Mouse (Mus musculus): ENCODE measurements at regions not wholly inside any gene's neighbourhood (a gene's known extent, or its start where the extent isn't known, plus 50 kb on each side); places are given as distances from the start of the nearest gene placed in this dataset.

DNA sequence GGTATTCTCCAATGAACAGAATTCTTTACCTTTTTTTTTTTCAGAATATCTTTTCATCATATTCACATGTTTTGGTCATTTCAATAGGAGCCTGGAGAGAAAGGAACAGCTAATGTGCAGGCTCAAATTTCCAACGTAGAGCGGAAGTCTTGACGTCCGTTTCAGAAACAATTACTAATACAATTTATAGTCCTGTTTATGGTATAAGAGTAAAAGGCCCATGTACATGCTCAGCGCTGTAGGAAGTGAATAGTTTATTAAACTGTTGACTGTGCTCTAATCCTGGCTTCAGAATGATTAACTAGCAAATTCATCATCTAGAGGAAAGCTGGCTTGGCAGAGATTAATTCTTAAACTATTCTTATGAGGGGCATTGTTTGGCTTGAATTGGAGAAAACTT is 142.1 kb downstream of the Pik3r1 start:
- DNase-seq (ENCODE audit: low spot score in 2 of 2): no peak

DNA sequence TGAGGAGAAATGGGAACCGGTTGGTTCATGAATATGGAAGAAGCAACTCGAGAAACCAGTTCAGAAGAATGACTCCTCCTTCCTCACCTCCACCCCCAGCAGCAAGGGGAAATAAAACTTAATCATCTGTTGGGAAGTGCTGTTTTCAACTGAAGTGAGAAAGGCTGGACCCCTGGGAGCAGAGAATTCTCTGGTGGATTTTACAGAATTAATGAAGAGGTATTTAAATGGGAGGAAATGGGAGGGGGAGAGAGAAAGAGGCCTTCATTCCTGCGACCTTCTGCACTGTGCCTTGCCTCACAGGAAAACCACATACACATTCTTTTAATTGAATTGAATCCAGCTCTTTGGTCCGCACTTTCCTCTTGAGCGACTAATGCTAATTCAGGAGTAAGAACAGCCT is 143.8 kb downstream of the Pik3r1 start:
- DNase-seq (ENCODE audit: low spot score in 2 of 2): no peak

DNA sequence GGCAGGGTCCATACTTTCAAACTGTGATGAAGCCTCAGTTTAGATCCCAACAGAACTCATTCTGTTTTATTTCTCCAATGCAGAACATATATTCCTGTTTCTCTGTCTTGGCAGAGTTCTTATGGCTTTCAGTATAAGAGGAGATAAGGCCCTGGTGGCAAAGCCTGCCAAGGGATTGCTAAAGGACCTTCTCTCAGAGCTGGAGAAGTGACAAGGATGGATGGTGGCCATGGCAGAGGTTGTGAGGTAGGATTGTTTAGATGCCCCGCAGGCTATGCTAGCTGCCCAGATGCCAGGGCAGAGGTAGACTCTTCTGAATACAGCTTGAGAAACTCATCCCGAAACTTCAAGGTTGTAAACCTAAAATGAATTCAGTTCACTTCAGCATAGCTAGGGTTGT is 145.4 kb downstream of the Pik3r1 start:
- no peak for DNase-seq (ENCODE audit: low spot score in 2 of 2)

DNA sequence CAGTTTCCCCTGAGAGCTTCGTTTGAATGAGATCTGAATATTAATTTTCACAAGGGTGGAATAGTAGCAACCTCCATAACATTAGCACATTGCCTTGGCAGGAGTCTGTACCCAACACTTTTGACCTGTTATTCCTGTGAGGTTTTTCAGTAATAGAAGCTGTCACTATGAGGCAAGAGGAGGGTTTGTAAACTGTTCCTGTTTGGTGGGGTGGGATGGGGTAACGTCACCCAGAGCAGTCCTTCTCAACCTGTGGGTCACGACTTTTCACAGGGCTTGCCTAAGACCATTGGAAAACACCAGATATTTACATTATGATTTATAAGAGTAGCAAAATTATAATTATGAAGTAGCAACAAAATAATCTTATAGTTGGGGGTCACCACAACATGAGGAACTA is 147.4 kb downstream of the Pik3r1 start:
- no peak for DNase-seq (ENCODE audit: low spot score in 2 of 2)

DNA sequence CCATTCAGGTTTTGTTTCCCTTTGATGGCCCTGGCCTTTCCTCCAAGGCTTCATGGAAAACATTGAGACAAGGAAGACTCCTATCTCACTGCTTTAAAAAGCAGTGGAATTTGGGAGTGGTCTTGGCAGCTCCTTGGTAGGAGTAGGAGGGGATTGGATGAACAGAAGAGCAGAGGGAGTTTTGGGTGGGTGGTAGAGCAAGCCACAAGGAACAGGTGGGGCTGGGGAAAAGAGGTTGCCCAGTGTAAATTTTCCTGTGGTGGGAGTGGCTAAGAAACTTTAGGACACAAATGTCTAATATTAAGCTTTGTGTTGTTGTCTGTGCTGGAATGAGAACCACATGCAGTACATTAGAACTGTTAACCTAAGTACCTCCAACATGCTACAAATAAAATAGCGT is 148.9 kb downstream of the Pik3r1 start:
- no peak for DNase-seq (ENCODE audit: low spot score in 2 of 2)

DNA sequence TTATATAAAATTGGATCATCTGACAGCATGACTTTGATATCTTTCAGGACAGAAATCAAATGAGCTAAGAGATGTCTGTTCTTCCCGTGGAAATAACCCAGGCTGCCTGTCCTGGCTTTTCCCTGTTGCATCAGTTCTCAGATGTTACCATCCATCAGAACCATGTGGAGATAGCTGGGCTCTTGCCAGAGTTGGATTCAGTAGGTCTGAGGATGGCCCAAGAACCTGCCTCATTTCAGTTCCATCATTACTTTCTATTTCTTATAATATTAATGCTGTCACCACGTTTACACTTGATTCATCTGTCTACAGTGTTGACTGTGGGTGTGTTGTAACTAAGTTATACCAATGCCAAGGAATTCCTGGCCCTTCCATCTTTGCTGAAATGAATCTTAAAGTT is 155.2 kb downstream of the Pik3r1 start:
- DNase-seq (ENCODE audit: low spot score in 2 of 2): peak in 1 of 2 experiments; percentile 17

DNA sequence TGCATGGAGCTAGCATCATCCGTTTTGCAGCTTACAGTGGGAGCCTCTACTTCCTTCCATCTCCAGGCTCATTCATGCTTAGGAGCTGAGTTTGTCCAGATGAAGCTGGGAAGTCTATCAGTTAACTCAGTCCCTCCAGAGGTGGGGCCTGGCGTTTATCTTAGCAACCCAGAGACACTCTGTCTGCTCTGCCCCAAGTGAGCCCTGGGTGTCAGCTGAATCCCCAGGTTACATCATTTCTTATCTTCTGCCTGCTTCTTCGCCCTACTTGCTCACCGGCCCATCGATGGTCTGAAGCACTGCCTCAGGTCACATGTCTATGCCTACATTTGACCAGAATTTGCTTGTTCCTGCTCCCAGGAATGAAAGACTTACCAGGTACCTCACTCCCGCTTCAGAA is 156.3 kb downstream of the Pik3r1 start:
- no peak for DNase-seq (ENCODE audit: low spot score in 2 of 2)

DNA sequence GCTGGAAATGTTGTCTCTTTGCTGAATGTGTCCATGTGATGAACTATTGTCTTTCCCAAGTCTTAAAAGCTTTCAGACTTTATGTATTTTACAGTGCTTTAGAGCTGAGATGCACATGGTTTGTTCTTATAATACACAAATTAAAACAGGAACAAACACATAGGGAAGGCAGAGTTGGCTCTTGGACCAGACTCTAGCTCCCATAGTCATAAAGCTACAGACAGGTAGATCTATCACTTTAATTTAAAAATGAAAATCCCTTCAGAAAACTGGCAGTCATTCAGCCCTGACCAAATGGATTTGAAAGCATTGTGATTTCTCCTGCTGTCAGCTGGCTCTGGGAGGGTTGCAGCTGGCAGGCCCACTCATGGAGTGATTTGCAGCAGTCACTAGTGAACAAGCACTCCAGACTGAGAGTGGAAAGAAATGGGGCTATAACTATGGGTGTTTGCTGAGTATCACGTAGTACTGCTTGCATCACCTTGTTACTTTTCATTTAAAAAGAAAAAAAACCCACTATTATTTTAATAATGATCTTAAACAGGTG is 161.8 kb downstream of the Pik3r1 start:
- DNase-seq (ENCODE audit: low spot score in 2 of 2): no peak

DNA sequence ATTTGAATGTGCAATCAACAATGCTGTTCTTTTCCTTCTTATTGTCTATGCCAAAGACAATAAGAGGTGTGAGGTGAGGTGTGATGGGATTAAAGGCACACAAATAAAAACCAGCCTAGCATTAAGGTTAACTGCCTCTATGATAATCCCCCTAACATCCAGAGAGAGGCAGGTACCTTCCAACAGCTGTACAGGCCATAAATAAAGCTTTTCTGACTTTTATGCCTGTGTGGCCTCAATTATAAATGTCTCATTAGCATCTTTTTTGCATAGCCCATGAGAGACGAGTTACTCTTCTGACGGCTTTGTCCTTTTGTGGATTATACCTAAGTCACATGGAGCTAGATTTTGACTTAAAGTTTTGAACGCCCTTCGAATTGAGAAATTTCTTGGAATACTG is 162.3 kb downstream of the Pik3r1 start:
- no peak for DNase-seq (ENCODE audit: low spot score in 2 of 2)

DNA sequence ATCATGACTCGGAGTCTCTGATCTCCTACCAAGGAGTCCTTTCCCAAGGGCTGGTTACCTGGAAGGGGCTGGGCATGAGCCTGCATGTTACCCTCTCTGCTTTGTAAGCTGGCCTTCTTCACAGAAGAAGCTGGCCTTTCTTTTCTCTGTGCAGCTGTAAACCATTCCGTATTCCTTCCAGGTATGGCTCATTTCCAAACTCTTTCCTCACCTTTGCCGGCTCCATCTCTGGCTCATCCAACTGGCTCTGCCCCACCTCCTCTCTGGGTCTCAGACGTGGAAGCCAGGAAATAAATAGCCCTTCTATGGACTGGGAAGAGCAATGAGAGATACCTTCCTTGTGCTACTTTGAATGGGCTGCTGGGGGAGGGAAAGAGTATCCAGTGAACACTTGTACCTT is 163.0 kb downstream of the Pik3r1 start:
- DNase-seq (ENCODE audit: low spot score in 2 of 2): no peak

DNA sequence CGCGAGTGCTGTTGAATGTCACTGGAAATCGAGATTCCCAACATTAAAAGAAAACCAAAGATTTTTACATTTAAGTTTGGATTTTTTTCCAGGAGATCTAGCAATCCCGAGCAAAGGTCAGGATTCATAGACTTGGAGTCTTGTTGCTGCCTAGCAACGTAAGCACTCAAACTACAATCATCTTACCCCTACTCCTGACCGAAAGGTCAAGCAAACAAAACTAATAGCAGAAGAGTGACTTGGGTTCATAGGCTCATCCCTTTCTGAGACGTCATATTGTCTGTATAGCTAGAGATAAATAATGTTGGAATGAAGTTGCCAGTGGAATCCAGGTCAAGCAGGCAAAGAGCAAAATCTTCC is 169.9 kb downstream of the Pik3r1 start:
- no peak for DNase-seq (ENCODE audit: low spot score in 2 of 2)

DNA sequence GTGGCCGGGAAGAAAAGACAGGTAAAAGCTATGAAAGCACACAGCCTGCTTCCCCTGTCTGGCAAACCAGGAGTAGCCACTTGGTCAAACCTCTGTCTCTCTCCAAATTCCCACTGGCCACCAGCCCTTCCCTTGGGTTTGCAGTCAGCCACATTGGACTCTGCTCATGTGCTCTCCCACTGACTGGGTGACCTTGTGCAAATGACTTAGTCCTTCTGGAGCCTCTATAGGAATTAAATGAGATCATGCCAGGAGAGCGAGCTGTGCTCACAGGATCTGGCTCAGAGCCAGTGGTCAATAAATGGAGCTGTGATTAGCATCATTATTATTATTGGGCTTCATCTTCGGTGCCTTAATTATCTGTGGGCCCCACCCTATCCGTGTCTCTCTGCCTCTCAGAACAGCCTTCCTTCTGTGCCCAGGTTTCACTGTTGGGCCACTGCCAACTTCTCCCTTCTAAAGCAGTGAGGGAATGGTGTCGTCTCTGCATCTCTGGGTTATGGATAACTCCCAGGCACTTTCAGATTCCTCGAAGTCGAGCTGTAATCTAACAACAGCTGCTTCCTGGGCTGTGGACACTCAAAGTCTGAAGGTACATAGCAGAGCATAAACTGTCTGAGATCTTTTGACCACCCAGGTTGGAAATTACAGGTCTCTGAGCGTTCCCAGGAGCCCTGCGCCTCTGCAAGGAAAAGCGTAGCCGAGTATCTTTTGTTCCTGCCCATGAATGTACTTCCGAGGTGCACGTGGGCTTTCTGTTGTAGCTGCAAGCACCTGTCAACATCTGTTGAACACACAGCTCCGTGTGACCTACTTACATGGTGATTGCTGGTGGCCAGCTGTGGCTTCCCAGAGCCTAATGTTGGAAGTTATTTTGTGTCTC is 170.5 kb downstream of the Pik3r1 start:
- DNase-seq (ENCODE audit: low spot score in 2 of 2): no peak

DNA sequence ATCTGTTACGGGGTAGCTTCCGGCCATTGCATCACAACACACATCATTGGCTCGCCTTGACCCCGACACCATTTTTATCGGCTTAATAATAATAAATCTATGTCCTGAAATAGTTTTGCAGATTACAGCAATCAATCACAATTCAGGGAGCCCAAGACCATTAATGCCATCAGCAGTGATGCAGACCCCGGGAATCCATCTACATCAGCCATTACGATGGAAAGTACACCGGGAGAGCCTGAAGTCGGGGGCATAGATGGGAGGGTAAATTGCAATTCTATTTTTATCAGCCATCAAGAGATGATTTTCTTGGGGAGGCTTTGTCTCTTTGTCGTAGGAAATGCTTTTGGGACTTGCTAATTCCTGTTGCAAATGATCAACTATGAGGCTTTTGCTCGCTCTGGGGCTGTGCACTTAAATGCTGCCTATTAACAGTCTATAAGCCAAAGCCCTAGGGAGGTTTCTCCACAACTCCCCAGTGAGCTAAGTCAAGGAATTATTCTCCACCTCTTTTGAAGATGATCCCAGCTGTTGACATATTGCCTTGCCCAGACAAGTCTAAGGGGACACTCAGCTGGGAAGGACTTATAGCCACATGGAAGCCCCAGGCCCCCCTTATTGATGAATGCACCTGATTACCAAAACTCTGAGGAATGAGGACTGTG is 173.4 kb downstream of the Pik3r1 start:
- DNase-seq (ENCODE audit: low spot score in 2 of 2): no peak

DNA sequence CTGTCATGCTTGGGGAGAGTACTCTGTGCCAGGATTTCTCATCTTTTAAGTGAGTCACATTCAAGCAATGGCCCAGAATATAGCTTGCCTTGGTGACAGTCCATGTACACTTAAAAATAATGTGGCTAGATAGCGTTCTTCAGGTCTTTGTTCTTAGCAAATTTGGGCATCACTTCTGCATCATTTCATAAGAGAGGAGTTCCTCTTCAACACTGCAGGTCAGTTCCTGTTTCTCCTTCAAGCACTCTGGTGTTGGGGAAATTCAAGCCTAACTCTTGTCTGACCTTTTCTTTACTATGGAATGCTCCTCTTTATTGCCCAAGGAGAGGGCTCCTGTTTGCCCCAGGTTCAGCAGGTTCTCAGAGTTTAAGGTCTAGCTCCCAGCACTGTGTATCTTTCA is 175.7 kb downstream of the Pik3r1 start:
- DNase-seq (ENCODE audit: low spot score in 2 of 2): no peak

DNA sequence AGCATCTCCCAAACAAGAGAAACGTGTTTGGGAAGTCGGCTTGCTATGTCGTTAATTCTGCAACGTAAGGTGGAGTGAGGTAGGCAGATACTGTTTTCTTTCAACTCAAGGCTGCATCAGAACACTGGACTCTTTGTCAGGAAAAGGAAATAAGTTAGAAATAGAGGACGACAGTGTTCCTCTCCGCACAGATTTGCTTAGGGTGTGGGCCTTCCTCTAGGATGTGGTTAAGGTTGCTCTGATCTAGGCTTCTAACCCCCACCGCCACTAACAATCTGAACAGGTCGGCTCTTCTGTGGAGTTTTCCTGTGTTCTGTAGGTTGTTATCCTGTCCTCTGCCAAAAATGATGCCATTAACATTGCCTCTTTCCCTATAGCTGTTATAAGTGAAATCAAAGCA is 179.1 kb downstream of the Pik3r1 start:
- DNase-seq (ENCODE audit: low spot score in 2 of 2): no peak

DNA sequence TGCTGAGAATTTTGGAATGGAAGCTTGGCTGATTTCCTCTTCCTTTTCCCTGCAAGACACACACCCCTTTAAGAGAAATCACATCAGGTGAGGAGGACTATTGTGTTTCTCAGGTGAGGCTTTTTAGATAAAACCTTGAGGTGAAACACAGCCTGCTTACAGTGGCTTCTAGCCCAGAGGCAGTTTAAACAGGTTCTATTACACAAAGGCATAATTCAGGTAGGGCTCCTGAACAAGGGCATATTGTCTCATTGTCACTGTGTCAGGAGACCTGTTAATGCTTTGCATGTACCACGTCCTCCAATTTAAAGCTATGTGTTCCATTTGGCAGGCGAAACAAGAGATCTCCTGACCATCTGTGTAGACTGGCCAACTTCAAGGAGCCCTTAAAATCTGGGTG is 181.2 kb downstream of the Pik3r1 start:
- no peak for DNase-seq (ENCODE audit: low spot score in 2 of 2)

DNA sequence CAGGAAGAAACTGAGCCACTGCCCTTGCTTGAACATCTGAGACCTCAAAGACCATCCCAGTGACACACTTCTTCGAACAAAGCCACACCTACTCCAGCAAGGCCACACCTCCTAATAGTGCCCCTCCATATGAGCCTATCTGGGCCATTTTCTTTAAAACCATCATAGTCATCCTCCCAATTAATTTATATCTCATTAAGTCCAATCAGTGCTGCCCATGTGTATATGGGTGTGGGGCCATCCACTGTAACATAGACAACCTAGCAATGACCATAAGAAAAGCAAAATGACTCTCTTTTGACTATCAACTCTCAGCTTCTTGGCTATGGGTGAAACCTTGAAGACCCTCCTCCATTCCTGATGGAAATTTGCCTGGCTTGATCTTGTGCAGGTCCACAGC is 191.5 kb downstream of the Pik3r1 start:
- no peak for DNase-seq (ENCODE audit: low spot score in 2 of 2)

DNA sequence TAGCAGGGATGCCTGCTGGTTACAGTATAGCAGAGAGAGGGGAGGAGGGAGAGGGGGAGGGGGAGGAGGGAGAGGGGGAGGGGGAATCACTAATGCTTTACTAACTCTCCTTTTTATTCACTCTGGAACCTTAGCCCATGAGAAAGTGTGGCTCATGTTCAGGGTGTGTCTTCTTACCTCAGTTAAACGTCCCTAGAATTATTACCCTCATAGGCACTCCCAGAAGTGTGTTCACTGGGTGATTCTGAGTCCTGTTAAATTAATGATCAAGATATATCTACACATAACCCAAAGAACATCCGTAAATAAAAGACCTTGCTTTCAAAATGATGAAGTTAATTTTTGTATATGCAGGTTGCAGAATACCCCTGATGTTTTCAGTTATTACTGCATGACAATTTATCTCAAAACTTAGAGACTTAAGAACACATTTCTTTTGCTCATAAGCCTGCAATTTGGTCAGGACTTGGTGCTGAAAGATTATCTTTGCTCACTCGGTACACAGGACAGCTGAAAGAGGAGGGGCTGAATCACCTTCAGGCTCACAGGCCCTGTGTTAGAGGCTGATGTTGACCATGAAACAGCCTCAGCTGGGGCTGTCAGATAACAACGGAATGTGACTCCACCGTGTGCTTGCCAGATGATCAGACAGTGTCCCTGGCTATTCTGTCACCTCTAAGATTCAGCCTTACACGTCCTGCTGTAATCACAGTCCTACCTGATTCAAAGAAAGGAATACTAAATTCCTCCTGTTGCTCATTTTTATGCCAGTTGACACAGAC is 195.0 kb downstream of the Pik3r1 start:
- DNase-seq (ENCODE audit: low spot score in 2 of 2): no peak

DNA sequence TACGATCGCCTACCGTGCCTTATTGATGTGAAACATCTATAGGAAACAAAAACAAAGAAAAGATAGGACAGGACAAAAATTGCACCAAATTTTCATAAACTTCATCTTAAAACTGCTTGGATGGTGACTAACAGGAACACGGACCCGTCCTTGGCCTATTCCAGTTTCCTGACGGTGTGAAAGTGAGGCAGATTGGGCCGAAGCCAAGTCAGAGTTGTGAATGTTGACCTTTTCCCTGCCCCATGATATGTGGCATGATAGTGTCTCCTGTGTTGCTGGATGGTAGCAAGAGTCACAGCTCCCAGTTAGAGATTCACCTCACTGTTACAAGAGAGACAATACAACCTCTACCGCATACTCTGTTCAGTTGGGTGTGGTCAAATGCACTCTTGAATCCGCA is 195.8 kb downstream of the Pik3r1 start:
- no peak for DNase-seq (ENCODE audit: low spot score in 2 of 2)

DNA sequence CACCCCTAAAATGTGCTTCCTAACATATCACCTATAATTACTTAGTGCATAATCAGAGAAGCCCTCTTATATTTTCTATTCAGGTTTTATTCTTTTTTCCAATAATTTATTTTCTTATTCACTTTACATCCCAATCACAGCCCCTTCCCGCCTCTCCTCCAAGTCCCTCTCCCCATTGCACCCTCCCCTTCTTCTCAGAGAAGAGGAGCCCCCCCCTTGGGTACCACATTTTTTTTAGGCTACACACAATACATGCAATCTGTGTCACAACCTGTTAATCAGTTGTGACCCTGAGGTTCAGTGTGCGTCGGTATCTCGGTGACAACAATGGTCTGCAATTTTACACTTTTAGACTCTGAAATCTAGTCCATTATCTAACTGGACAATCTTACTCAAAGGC is 198.0 kb downstream of the Pik3r1 start:
- DNase-seq (ENCODE audit: low spot score in 2 of 2): no peak

DNA sequence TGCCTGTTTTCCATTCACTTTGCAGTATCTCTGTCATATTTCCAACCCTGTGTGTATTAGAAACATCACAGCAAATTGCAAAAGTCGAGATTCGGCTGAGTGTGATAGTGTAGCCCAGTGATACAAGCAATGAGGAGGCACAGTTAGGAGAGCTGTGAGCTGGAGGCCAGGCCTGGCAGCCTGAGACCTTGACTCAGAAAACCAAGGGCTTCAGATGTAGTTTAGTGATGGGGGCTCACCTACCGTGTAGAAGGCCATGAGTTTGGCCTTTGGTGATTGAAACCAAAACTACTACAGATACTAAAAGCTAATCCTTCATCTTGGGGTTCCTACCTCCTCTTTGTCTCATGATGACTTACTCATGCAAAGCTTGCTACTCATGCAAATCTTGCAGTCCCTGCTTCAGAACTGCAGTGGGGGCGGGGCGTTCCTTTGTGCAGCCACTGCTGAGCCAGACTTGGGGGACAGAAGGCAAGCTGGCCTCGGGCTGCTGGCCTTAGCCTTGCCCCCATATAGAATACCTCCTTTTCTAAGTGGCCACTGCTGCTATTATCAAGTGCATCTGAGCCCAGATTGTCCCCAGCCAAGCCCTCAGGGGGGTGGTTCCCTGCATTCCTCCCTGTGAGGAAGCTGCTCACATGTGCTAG is 198.9 kb downstream of the Pik3r1 start:
- DNase-seq (ENCODE audit: low spot score in 2 of 2): no peak

All from gastrocnemius, postnatal 4 days (tissue).